Mouse (Mus musculus): ENCODE data around the gene Cxcl10.

GRCm38 (mm10) chr5:92368392-92368791, 19.7 kb upstream of the Cxcl10 start:
- TF ChIP-seq POLR2A (IDR thresholded peaks at IDR 0.05; ENCODE audit: insufficient read length, low read depth) (no peak), E2F4 (IDR thresholded peaks at IDR 0.05; ENCODE audit: insufficient read depth) (no peak), USF1 (IDR thresholded peaks at IDR 0.05; ENCODE audit: low read depth) (no peak), POLR2AphosphoS2 (IDR thresholded peaks at IDR 0.05; ENCODE audit: insufficient read length, low read depth) (no peak), SRF (IDR thresholded peaks at IDR 0.05; ENCODE audit: control insufficient read depth, insufficient read length, low read depth) (no peak), MAX (IDR thresholded peaks at IDR 0.05; ENCODE audit: low read depth) (no peak), CEBPB (IDR thresholded peaks at IDR 0.05; ENCODE audit: insufficient read depth, poor library complexity, severe bottlenecking) (peak; percentile 93), MYOD1 (IDR thresholded peaks at IDR 0.05; ENCODE audit: control insufficient read depth in 1 of 3, insufficient read length in 2 of 3, low read depth in 2 of 3) (peak in 2 of 3 experiments; percentile 10 to 30), TCF12 (IDR thresholded peaks at IDR 0.05; ENCODE audit: insufficient read depth, poor library complexity, severe bottlenecking) (no peak), REST (IDR thresholded peaks at IDR 0.05; ENCODE audit: insufficient read depth, insufficient read length) (no peak), TCF3 (IDR thresholded peaks at IDR 0.05; ENCODE audit: insufficient read length, low read depth) (no peak), MYOG (IDR thresholded peaks at IDR 0.05; ENCODE audit: control insufficient read depth in 1 of 3, insufficient read depth in 1 of 3, insufficient read length in 2 of 3, low read depth in 2 of 3) (no peak)

All from myocyte (in vitro differentiated cells).